Mouse (Mus musculus): ENCODE measurements around the gene Aox1.

GRCm38 (mm10) chr1:58062131-58062530, 32.4 kb downstream of the Aox1 start:
- TF ChIP-seq POLR2A (IDR thresholded peaks at IDR 0.05; ENCODE audit: insufficient read depth, low read depth, low read length) (no peak), CTCF (IDR thresholded peaks at IDR 0.05) (no peak)
